Mouse (Mus musculus) left cerebral cortex, postnatal 14 days (tissue): ENCODE results near the gene Gm10203. TPM values are rescaled to one million over a fixed set of nuclear protein-coding genes. Genes with fewer than 3 reads are reported as not detected.
"Not testable (repeated sequence)": the region's sequence is repeated elsewhere in the genome, so short reads cannot be mapped to it uniquely, and the experiment has no call there.

Experiments used
- DNase-seq, 2 experiments: peaks; one replicate each; pipeline ENCODE4 v3.0.0; 2021 to 2022; ENCODE audit warnings: low spot score in 2 of 2, mixed read lengths in 1 of 2
- intact Hi-C: fragments of 180-260 bp; cut with DNase I; formaldehyde crosslinking; loops from one replicate; pipeline ENCODE4 v1.15.1; 2025
- total RNA-seq, 2 experiments: library from RNA; stranded (reverse); gene quantifications; 2 replicates each; pipeline ENCODE4 v1.2.3; 2021

Gm10203 gene
- total RNA-seq, 2 experiments from 2014 or later, result not detected

DNA sequence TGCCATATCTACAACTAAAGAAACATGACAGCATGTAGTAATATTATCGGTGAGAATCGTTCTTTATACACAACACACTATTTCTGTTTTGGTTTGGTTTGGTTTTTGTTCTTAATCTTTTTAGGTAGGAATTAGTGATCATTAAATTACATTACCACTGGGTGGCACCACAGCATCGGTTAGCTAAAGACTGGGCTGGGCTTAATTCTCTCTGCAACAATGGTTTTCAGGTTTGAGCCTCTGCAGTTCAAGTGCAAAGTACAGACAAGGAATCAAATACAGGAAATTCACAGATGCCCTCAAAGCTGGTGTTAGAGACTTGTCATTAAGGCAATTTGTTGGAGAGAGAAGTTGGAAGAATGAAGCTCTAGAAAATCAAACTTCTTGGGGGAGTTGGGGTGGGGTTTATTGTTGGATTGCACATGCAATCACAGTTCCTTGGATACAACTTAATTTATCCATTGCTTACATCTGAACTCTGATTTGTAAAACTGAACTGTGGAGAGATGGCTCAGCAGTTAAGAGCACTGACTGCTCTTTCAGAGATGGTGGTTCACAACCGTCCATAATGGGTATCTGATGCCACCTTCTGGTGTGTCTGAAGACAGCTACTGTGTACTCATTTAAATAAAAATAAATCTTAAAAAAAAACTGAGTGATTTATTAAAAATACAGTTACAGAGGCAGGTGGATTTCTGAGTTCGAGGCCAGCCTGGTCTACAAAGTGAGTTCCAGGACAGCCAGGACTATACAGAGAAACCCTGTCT, 2.5 kb downstream of the Gm10203 start:
- peak; percentile 15 to 23 for DNase-seq
- intact Hi-C loops, result loop anchor here (2.0 kb wide), 1 partner anchor 242 kb away; no protein-coding TSS in a partner anchor

DNA sequence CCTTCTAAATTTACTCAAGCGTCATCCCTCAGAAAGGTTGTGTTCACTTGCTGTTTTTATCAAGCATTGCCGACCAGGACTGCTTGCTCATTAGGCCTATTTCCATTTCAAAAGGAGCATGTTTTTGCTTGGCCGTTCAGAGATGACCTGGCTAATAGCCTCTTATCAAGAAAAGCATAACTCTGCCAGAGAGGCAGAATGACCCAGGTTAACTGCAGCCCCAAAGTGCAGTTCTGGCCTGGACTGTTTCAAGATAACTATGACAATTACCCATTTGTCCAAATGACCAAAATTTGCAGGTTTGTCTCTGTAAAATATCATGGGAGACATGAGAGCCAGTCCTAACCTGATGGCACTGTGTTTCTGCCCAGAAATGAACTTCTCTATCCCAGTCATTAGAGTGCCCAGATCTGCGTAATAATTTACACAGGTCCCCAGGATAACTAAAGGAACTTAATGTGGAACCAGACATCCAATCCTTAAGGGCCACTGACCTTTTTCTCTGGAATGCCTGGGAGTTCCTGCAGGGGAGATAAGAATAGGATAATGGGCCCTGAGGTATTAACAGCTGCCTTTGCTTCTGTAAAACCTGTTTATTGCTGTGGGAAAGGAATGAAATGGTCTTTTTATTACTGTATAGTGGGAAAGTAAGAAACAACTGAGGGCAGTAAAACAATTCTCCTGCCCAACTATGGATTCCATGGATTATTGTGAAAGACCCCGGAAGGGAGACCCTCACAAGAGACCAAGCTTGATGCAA, 4.6 kb downstream of the Gm10203 start:
- no peak for DNase-seq
- intact Hi-C loops, result no loop called here

DNA sequence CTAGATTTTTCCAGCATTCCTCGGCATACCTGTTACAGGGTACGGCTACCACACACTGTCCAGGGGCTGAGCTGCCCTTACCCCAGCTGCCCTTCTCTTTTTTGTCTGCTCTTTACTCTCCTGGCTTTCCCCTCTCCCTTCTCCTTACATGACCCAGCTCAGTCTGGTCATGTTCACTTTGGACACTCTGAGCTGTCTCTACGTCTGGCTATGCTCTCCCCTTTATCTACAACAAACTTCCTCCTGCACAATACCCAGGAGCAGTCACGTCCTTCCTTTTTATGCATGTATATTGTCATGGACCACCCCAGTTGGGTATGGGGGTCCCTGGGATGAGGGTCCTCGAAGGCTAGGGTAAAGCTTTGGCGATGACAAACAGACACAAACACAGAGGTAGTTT, 5.7 kb downstream of the Gm10203 start:
- intact Hi-C loops, result no loop called here
- DNase-seq, result no peak

DNA sequence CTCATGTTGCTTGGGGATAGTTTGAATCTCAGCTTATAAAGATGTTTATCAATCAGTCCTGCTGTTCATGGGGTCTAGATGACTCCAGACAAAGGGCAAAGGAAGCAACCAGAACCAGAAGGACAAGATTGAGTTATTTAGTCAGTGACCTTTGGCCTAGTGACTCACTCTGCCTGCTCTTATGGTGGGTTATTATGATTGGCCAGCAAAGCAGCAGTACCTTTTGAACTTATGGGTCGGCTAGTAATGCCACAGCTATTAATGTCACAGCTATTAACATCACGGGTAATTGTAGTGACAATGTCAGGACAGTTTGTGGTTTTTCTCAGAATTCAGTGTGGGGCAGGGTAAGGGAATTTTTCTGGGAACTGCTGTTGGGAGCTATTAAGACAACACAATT, 8.0 kb downstream of the Gm10203 start:
- intact Hi-C loops, result no loop called here
- DNase-seq, result no peak

DNA sequence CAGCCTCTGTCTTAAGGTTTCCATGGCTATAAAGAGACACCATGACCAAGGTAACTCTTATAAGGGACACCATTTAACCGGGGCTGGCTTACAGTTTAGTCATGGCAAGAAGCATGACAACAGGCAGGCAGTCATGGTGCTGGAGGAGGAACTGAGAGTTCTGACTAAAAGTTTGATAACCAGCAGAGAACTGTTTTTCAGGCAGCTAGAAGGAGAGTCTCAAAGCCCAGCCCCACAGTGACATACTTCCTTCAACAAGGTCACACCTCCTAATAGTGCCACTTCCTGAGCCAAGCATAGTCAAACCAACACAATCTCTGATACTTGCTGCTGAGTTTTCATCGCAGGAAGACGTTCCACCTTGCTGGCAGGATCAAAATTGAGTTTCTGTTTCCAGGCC, 9.0 kb downstream of the Gm10203 start:
- intact Hi-C loops, result no loop called here
- no peak for DNase-seq

DNA sequence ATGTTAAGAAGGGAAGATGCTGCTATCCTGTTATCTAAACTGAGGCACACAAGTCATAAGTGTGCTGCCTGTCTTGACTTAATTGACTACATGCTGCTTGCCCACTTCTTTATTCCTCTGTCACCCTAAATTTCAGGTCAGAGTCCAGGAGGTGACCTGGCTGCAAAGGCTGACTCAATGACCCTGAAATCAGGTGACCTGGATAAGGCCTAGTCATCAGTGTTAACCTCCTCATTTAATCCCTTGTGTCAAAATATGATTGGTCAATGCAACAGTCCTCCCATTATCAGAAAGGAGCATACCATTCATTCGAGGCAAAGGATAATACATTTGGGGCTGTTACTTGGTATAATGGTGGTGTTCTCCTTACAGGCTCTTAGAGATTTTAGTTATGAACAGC, 9.5 kb downstream of the Gm10203 start, which contains the start of gene Etfbkmt:
TSS of gene Etfbkmt (plus strand) at position 379 of the 400 bp plus-strand sequence.
- intact Hi-C loops, result no loop called here
- no peak for DNase-seq

DNA sequence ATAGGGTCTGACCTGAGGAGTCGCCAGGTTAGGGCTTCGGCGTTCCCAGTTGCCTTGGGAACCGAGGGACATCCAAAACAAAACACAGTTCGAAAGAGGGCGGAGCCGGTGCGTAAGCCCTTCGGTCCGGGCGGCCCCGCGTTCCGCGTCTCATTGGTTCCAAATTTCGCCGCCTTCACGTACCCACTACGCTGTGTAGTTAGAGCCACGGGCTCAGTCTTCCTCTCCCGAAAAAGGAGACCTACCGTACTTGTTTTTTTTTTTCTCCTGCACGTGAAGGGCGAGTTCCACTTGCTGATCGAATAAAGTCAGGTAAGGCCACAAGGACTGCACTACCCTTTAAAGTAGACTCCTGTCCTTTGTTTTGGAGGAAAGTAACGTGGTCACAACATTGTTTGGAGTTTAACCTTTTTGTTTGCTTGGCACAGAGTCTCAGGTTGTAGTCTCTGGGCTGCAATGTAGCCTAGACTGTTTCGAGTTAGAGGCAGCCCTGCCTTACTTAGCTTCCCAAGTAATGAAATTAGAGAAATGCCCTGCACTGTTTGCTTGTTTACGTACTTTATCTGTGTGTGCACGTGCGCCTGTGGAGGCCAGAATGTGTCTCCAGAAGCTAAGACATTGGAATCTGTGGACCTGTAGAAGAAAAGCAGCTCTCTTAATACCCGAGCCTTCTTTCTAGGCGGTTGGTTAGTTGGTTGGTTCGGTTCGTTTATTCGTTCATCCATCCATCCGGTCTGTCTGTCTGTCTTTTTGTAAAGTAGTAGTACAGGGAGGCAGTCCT, 11.6 kb downstream of the Gm10203 start:
- intact Hi-C loops, result no loop called here
- DNase-seq, result peak; percentile 70 to 76

DNA sequence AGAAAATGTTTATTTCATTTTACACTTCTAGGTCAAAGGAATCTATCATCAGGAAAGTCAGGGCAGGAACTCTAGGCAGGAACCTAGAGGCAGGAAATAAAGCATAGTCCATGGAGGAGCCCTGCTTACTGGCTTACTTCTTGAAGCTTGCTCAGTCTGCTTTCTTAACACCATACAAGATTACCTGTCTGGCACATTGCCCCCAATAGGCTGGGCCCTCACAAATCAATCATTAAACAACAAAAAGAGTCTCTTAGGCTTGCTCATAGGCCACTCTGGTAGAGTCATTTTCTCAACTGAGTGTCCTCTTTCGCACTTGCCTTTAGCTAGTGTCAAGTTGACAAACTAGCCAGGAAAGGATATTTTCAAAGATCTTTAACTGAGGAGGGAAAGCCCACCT, 15.2 kb downstream of the Gm10203 start:
- intact Hi-C loops, result no loop called here

DNA sequence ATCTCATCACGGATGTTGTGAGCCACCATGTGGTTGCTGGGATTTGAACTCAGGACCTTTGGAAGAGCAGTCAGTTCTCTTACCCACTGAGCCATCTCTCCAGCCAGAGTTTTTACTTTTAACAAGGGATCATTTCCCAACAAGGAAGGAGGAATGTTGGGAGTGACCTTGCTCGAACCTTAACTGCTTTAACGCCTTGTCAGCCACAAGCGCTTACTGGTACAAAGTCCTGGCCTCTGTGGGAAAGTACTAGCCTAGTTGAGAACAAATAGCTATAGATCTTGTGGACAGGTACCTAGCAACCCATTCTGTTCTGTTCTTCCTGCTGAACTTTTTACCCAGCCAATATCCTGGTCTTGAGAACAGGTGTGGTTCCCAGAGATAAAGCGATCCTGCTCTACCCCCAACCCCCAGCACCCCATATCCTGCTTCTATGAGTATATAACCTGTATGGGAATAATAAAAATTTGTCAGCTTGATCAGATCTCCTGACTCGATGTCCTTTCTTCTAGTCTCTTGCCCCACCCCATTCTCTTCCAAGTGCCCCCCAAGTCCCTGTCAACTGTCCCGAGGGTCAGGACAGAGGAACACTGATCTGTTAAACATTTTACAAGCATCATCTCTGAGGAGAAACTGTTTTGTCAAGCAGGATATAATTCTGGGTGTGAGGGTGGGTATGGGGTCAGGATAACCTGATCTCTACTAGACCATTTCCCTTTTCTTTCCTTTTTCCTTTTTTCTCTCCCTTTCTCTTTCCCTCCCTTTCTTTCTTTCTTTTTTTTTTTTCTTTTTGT, 18.7 kb downstream of the Gm10203 start:
- DNase-seq, result no peak
- intact Hi-C loops, result no loop called here

More for the DNA sequence above, 15.2 kb downstream of the Gm10203 start:
- DNase-seq, result no peak

DNA sequence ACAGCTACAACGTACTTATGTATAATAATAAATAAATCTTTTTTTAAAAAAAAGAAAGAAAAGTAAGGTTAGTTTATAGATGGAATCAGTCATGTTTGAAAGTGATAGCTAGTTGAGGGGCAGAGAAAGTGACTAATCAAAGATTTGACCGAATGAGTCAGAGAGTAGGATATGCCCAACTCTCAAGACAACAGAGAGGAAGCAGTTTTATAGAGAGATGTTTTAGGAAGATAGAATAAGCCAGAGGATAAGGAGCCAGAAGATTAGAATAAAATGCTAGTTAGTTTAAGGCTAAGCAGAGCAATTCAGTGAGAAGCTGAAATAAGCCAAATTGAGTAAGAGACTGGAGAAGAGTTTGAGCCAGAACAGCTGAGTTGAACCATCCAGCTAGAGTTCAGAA, 22.1 kb downstream of the Gm10203 start:
- DNase-seq, result no peak
- intact Hi-C loops, result no loop called here

DNA sequence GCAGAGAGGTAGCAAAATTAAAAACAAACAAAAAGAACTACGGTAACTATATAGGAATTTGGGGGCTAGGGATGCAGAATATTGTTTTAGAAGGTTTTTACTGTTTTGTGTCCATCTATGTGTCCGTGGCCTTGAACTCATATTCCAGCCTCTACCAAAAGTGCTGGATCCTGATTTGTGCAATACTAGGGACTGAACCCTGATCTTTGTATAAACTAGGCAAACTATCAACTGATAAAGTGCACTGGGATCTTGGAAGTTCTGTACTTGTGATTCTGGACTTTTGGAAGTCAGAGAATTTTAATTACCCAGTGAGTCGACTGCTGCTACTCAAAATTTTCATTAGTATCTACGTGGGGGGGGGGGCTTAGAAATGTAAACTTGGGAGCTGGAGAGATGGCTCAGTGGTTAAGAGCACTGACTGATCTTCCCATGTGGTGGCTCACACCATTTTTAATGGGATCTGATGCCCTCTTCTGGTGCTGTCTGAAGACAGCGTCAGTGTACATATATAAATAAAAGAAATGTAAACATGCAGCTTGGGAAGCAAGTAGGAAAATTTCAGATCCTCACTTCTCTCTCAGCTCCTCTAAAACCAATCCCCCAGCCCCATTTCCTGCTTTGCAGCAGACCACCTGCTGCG, 23.6 kb downstream of the Gm10203 start:
- intact Hi-C loops, result no loop called here
- no peak for DNase-seq

DNA sequence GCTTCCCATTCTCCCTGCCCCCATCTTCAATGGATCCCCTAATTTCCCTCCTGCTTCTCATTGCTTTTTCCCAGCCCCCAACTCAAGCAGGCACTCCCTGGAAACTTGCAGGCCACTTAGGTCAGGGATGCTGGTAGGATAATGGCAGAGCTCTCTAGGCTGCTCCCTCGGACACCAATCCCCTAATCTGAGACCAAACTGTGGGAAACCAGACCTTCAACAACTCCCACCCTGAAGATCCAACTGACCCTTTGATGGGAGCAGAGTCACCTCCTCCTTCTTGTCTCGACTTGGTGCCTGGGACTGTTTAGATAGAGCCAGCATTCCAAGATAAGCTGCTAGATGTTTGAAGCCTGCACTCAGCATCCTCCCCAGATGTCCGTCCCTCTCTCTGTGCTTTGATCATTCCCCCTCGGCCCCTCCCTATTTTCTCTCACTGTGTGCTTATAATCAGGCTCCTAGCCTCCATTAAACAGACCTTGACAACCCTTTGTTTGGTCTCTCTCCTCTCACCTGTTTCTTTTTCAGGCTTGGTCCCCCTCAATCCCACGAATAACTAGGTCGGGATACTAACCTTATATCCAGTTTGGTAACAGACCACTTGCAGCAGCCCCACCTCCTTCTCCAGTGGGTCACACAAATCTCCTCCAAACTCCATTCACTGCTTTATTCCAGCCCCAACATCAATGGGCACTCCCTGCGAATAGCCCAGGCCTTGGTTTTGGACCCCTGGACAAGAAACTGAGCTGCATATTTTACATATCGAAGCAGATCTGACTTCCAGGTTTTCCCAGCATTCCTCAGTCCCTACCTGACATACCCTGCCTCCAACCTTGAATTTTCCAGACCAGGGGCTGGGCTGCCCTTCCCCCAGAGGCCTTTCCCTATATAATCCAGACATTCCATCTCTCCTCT, 24.4 kb downstream of the Gm10203 start:
- no peak for DNase-seq
- intact Hi-C loops, result no loop called here

DNA sequence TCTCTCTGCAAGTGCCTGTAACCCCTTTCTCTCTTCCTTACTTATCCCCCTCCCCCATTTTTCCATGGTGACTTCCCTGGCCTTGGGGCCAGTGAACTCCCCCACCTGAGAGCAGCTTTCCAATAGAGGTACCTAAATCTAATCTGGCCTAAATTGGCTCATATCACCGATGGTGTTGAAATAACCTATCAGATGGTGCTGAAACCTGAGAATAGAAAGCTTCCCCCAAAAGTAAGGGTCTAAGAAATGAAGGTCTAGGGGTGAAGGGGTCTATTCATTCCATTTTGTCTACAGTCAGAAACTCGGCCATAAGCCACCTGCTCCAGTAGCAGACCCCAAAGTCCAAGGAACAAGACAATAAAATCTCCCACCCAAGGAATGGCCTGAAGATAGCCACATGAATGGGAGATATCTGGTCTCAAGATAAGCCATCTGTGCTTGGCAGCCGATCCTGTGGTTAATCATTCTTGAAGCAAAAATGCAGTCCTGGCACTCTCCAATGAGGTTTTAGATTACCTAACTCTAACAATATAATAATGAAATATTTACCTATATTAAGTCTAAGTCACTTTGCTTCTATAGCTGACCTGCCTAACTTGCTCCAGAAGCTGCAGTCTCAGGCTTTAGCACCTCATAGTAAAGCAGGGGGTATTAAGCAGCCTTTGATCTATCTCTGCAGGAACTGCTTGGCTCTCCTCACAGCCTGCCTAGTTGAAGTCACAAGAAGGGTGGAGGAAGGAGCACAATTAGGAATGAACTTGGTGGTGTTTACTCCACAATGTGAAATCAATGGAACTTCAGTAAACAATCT, 25.3 kb downstream of the Gm10203 start:
- no peak for DNase-seq
- intact Hi-C loops, result no loop called here

DNA sequence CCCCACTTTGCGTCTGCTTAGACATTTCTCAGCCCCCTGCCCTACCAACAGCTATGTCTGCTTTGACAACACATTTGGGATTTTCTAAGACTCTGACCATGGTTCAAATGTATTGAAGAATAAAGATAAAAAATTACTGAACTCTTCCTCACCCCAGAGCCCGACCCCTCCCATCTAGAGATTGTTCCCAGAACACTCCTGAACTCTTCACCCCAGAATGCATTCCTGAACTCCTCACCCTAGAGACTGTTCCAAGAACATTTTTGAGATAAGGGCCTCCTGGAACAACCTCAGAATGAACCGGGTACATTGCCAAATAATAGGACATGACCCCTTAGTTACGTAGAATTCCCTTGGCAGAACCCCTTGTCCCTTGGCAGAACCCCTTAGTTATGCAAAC, 37.1 kb downstream of the Gm10203 start:
- intact Hi-C loops, DNase-seq: not testable (repeated sequence)

DNA sequence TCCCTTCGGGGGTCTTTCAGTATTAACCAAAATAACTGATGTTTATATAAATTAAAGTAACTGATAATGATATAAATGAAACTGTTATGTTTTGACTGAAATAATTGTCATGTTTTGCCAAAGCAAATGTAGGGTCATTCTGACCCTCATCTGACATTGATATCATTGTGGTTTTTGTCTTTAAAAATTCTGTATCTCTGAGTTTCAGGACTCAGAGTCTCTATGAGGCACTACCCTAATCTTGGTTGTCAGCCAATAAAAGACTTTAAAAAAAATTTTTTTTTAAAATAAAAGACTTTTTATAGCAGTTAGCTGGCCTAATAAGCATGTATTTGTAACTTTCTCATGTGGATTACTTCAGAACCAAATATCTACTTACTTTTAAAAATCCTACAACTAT, 37.7 kb downstream of the Gm10203 start:
- intact Hi-C loops, result no loop called here

DNA sequence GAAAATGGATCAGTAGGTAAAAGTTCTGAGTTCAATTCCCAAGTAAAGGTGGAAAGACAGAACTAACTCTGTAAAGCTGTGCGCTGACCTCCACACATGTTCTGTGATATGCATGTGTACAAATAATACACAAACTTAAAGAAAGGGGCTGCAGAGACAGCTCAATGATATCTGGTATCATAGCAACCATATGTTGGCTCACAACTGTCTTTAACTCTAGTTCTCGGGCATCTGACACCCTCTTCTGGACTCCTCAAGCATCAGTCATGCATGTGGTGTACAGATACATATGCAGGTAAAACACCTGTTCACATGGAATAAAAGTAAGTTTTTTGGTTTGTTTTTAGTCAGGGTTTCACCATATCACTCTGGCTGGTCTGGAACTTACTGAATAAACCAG, 38.5 kb downstream of the Gm10203 start:
- intact Hi-C loops, result no loop called here

More for the DNA sequence above, 37.7 kb downstream of the Gm10203 start:
- DNase-seq, result no peak

DNA sequence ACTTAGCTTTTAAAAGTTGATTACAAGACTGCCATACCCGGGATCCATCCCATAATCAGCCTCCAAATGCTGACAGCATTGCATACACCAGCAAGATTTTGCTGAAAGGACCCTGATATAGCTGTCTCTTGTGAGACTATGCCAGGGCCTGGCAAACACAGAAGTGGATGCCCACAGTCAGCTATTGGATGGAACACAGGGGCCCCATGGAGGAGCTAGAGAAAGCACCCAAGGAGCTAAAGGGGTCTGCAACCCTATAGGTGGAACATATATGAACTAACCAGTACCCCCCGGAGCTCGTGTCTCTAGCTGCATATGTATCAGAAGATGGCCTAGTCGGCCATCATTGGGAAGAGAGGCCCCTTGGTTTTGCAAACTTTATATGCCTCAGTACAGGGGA, 40.0 kb downstream of the Gm10203 start:
- intact Hi-C loops, result not testable (repeated sequence)

More for the DNA sequence above, 38.5 kb downstream of the Gm10203 start:
- no peak for DNase-seq

More for the DNA sequence above, 40.0 kb downstream of the Gm10203 start:
- DNase-seq, result not testable (repeated sequence)
